Mouse (Mus musculus) liver, adult 2 months (tissue): ENCODE results near the gene Tmtc4. TPM values are rescaled to one million over a fixed set of nuclear protein-coding genes. Genes with fewer than 3 reads are reported as not detected.
A peak's percentile ranks its signal among the peaks of the same experiment; 100 is the strongest.

ENCODE experiments used
- DNase-seq: peaks from one replicate; pipeline ENCODE4 v3.0.0-alpha.2; 2011; ENCODE audit warnings: low read depth, low spot score; ENCODE audit errors: extremely low read depth
- H3K27ac ChIP-seq: fragments of 200-500 bp; replicated peaks from 2 replicates; pipeline ENCODE4 v1.5.1; 2012; ENCODE audit warnings: low read depth, mild to moderate bottlenecking, control low read depth, inconsistent platforms, low read length; ENCODE audit not compliant: insufficient read depth
- H3K27me3 ChIP-seq: fragments of 200-500 bp; 2 replicates; pipeline ENCODE4 v1.6.1; 2012; ENCODE audit warnings: mild to moderate bottlenecking, moderate library complexity, low read length, inconsistent platforms; ENCODE audit not compliant: control insufficient read depth, insufficient read depth
- H3K36me3 ChIP-seq: fragments of 200-500 bp; 2 replicates; pipeline ENCODE4 v1.6.1; 2012; ENCODE audit warnings: low read length, inconsistent platforms; ENCODE audit not compliant: control insufficient read depth, insufficient read depth
- H3K4me1 ChIP-seq: fragments of 200-500 bp; 2 replicates; pipeline ENCODE4 v1.6.1; 2011; ENCODE audit warnings: low read length; ENCODE audit not compliant: control insufficient read depth, insufficient read depth
- H3K4me3 ChIP-seq: fragments of 200-500 bp; 2 replicates; pipeline ENCODE4 v1.5.1; 2011; ENCODE audit warnings: low read depth, mild to moderate bottlenecking, control low read depth, low read length, moderate library complexity; ENCODE audit not compliant: insufficient read depth
- H3K79me2 ChIP-seq: fragments of 200-500 bp; 2 replicates; pipeline ENCODE4 v1.6.1; 2012; ENCODE audit warnings: inconsistent platforms, mild to moderate bottlenecking, low read length, moderate library complexity; ENCODE audit not compliant: control insufficient read depth, insufficient read depth
- H3K9ac ChIP-seq: fragments of 200-500 bp; 2 replicates; pipeline ENCODE4 v1.6.1; 2012; ENCODE audit warnings: low read depth, mild to moderate bottlenecking, control low read depth, inconsistent platforms, low read length
- CTCF ChIP-seq: fragments of 200-500 bp; IDR thresholded peaks from 2 replicates; pipeline ENCODE4 v1.5.1; 2011; ENCODE audit warnings: low read depth, low read length, control low read depth
- POLR2A ChIP-seq: fragments of 200-500 bp; IDR thresholded peaks from 2 replicates; pipeline ENCODE4 v1.6.1; 2011; ENCODE audit warnings: low read length, control low read depth; ENCODE audit not compliant: insufficient read depth; ENCODE audit errors: extremely low read depth
- WGBS: fragments of 180-500 bp; shearing (Covaris S2); methylation state at CpG from one replicate; pipeline ENCODE4 v1.1.7; 2018; 5-methylcytosine and 5-hydroxymethylcytosine counted together
- polyA plus RNA-seq: library from polyadenylated mRNA; depleted of rRNA; stranded (reverse); fragments of >200 nt; gene quantifications from 2 replicates; pipeline ENCODE4 v1.2.3, GENCODE M21; 2012
- total RNA-seq: library from RNA; depleted of rRNA; stranded (reverse); fragments of >200 nt; gene quantifications from 2 replicates; pipeline ENCODE4 v1.2.3, GENCODE M21; 2014

Tmtc4 gene
- total and polyA plus RNA-seq, 2 experiments, result 5.3 to 7.0 TPM

GRCm38 (mm10) chr14:122953331-122953730, 30.5 kb downstream of the Tmtc4 start:
- no peaks in the 10 kb centered on the region for H3K4me1 ChIP-seq
- no peaks in the 10 kb centered on the region for H3K79me2 ChIP-seq
- 9% methylated on average over 1 of the region's 1 CpGs for WGBS
- no peak overlapping the region for H3K27ac ChIP-seq
- TF ChIP-seq CTCF (peak; percentile 62), POLR2A (no peak)
- no peak overlapping the region for H3K9ac ChIP-seq
- no peaks in the 10 kb centered on the region for H3K36me3 ChIP-seq
- no peak overlapping the region for H3K4me3 ChIP-seq
- H3K27me3 ChIP-seq, result no peaks in the 10 kb centered on the region
- peak; percentile 47 for DNase-seq

GRCm38 (mm10) chr14:122952556-122952955, 31.3 kb downstream of the Tmtc4 start:
- no peak for TF ChIP-seq CTCF
- no peak for TF ChIP-seq POLR2A
- Histone ChIP-seq H3K9ac (no peak overlapping the region), H3K79me2 (no peaks in the 10 kb centered on the region), H3K27ac (no peak overlapping the region), H3K4me1 (no peaks in the 10 kb centered on the region), H3K4me3 (no peak overlapping the region), H3K36me3 (no peaks in the 10 kb centered on the region), H3K27me3 (no peaks in the 10 kb centered on the region)
- no peak for DNase-seq
- WGBS, result 100% methylated on average over 1 of the region's 1 CpGs

GRCm38 (mm10) chr14:122951676-122952445, 32.0 kb downstream of the Tmtc4 start:
- Histone ChIP-seq H3K79me2 (no peaks in the 10 kb centered on the region), H3K9ac (no peak overlapping the region), H3K4me3 (no peak overlapping the region), H3K27ac (no peak overlapping the region), H3K36me3 (no peaks in the 10 kb centered on the region), H3K4me1 (no peaks in the 10 kb centered on the region), H3K27me3 (no peaks in the 10 kb centered on the region)
- TF ChIP-seq POLR2A (no peak), CTCF (no peak)
- 74% methylated on average over 6 of the region's 6 CpGs for WGBS
- DNase-seq, result no peak

- Histone ChIP-seq H3K4me1 (peaks cover under 1% of the 10 kb centered on the region; the same call in 1 of the 2 replicates), H3K27me3 (no peaks in the 10 kb centered on the region), H3K9ac (no peak overlapping the region), H3K36me3 (no peaks in the 10 kb centered on the region), H3K4me3 (no peak overlapping the region), H3K27ac (no peak overlapping the region), H3K79me2 (no peaks in the 10 kb centered on the region)
- WGBS, result 97% methylated on average over 1 of the region's 1 CpGs
- TF ChIP-seq POLR2A, result no peak
- peak; percentile 48 for TF ChIP-seq CTCF
- no peak for DNase-seq
These were observed 32.9 kb downstream of the Tmtc4 start for GRCm38 (mm10) chr14:122950915-122951314.

GRCm38 (mm10) chr14:122943475-122943853, 40.4 kb downstream of the Tmtc4 start:
- no peak overlapping the region for H3K27ac ChIP-seq
- no peak overlapping the region for H3K4me3 ChIP-seq
- WGBS, result over 99% methylated on average over 3 of the region's 3 CpGs
- H3K9ac ChIP-seq, result no peak overlapping the region
- peaks cover 2% of the 10 kb centered on the region; the same call in 1 of the 2 replicates for H3K4me1 ChIP-seq
- no peaks in the 10 kb centered on the region for H3K79me2 ChIP-seq
- H3K36me3 ChIP-seq, result peaks cover 6% of the 10 kb centered on the region
- H3K27me3 ChIP-seq, result no peaks in the 10 kb centered on the region
- TF ChIP-seq CTCF, result no peak
- no peak for TF ChIP-seq POLR2A
- no peak for DNase-seq
